Comparison of ENCODE assay signal across 17 mouse cellular contexts in the genomic region with DNA sequence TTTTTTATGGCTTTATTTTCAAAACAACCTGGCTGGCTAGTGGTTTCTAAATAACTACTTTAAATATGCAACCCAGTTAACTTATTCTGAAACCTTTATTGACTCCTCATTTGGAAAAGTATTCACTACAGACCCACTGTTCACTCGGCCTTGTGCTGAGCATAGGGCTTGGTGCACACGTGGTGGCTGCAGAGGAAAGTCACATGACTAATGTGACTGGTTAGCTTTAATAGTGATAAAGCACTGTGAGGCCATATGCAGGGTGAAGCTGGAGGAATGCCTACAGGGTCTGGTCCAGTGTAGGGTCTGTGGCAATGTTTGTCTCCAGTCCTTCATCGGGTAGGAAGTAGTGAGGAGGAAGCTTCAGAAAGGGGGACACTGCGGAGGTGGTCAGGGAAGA.
"Had no signal": no experiment of that assay in that cellular context is flagged by ENCODE, and none has a peak within 500 bp of the region (broad histone marks: within the 10 kb centered on the region; RNA-seq: fewer than 3 reads in every experiment).

No protein-coding gene starts in this region.

- H3K27me3 ChIP-seq: midbrain, embryonic 15.5 days; neural tube, embryonic 13.5 days had no signal

- H3K9ac ChIP-seq: liver, embryonic 14.5 days; midbrain, embryonic 15.5 days; neural tube, embryonic 13.5 days had no signal

- H3K9me3 ChIP-seq: midbrain, embryonic 10.5 days; midbrain, embryonic 15.5 days; neural tube, embryonic 13.5 days had no signal

- H3K4me3 ChIP-seq: midbrain, embryonic 10.5 days; midbrain, embryonic 15.5 days; neural tube, embryonic 13.5 days had no signal

- ATAC-seq: inflammation-experienced regulatory T-cells, adult 6 months; lung, postnatal 0 days; midbrain, embryonic 15.5 days had no signal

- H3K27ac ChIP-seq: liver, embryonic 14.5 days; midbrain, embryonic 10.5 days; midbrain, embryonic 15.5 days; neural tube, embryonic 13.5 days had no signal

- H3K4me2 ChIP-seq: midbrain, embryonic 15.5 days; neural tube, embryonic 13.5 days had no signal

- DNase-seq: kidney, adult 8-10 months; kidney, postnatal 25 days; layer of hippocampus, adult 9-11 months; layer of hippocampus, postnatal 36 days; lung, adult 2 months; lung, postnatal 36 days; retina, postnatal 1 day; right cerebral cortex, postnatal 4 days; spleen, adult 18-20 months; thymus, adult 18-20 months; thymus, postnatal 25 days had no signal
